Mouse (Mus musculus) embryonic facial prominence, embryonic 11.5 days (tissue): ENCODE measurements around the gene Heatr3. TPM values are rescaled to one million over a fixed set of nuclear protein-coding genes. Genes with fewer than 3 reads are reported as not detected.
A peak's percentile ranks its signal among the peaks of the same experiment; 100 is the strongest.

Source experiments
- ATAC-seq: fragments of 200-750 bp; cut with Nextera tagmentation; replicated peaks from 2 replicates; pipeline ENCODE4 v1.8.0; 2017; ENCODE audit warnings: low read depth; ENCODE audit not compliant: insufficient number of reproducible peaks, low FRiP score, low TSS enrichment
- DNase-seq: peaks from one replicate; pipeline ENCODE4 v3.0.0-alpha.2; 2015; ENCODE audit warnings: low spot score
- H3K27ac ChIP-seq: fragments of 300-500 bp; sonication (generic); replicated peaks from 2 replicates; pipeline ENCODE4 v1.5.1; 2014; ENCODE audit warnings: mild to moderate bottlenecking, low read depth, low read length, control low read depth
- H3K27me3 ChIP-seq: fragments of 300-500 bp; sonication (generic); 2 replicates; pipeline ENCODE4 v1.6.1; 2014; ENCODE audit warnings: mild to moderate bottlenecking, low read length, moderate library complexity, mixed read lengths; ENCODE audit not compliant: control insufficient read depth, insufficient read depth
- H3K36me3 ChIP-seq: fragments of 300-500 bp; sonication (generic); replicated peaks from 2 replicates; pipeline ENCODE4 v1.6.1; 2014; ENCODE audit warnings: low read depth, mild to moderate bottlenecking, low read length, moderate library complexity, mixed read lengths; ENCODE audit not compliant: control insufficient read depth, insufficient read depth
- H3K4me1 ChIP-seq: fragments of 300-500 bp; sonication (generic); 2 replicates; pipeline ENCODE4 v1.6.1; 2014; ENCODE audit warnings: low read length, mixed read lengths; ENCODE audit not compliant: control insufficient read depth, insufficient read depth
- H3K4me2 ChIP-seq: fragments of 300-500 bp; sonication (generic); 2 replicates; pipeline ENCODE4 v1.6.1; 2014; ENCODE audit warnings: low read depth, mild to moderate bottlenecking, control low read depth, low read length, moderate library complexity
- H3K4me3 ChIP-seq: fragments of 300-500 bp; sonication (generic); 2 replicates; pipeline ENCODE4 v1.5.1; 2014; ENCODE audit warnings: low read depth, low read length, control low read depth
- H3K9ac ChIP-seq: fragments of 300-500 bp; sonication (generic); replicated peaks from 2 replicates; pipeline ENCODE4 v1.6.1; 2014; ENCODE audit warnings: mild to moderate bottlenecking, control low read depth, low read length
- H3K9me3 ChIP-seq: fragments of 300-500 bp; sonication (generic); replicated peaks from 2 replicates; pipeline ENCODE4 v1.6.1; 2016; ENCODE audit warnings: mild to moderate bottlenecking, low read length, inconsistent platforms, mixed read lengths; ENCODE audit not compliant: control insufficient read depth
- WGBS: fragments of 180-500 bp; shearing (Covaris S2); extraction: QIAGEN DNeasy Blood & Tissue Kit; methylation state at CpG from one replicate; pipeline ENCODE4 v1.1.7; 2014; 5-methylcytosine and 5-hydroxymethylcytosine counted together
- polyA plus RNA-seq: library from polyadenylated mRNA; unstranded; fragments of >200 nt; fragmentation: Nextera tagmentation; extraction: Ambion mirVana; gene quantifications from 2 replicates; pipeline ENCODE4 v1.2.1, GENCODE M21; 2014

The Heatr3 gene
- 55.7 and 56.6 TPM in 2 replicates for polyA plus RNA-seq

- Histone ChIP-seq H3K9ac (peak within 1 kb of the TSS; percentile 79), H3K27me3 (no peaks in the 10 kb centered on the region), H3K4me3 (peak within 1 kb of the TSS; percentile 95), H3K36me3 (peaks cover 14% of the 10 kb centered on the region), H3K9me3 (no peaks in the 10 kb centered on the region), H3K4me2 (peak within 1 kb of the TSS; percentile 74), H3K27ac (peak within 1 kb of the TSS; percentile 66), H3K4me1 (no peaks in the 10 kb centered on the region)
- ATAC-seq (peak; percentile 95), DNase-seq (peak; percentile 94)
- WGBS: under 1% methylated on average over 79 of the region's 79 CpGs
Observed at GRCm38 (mm10) chr8:88137748-88138484, at the start of gene Heatr3. TSS of gene Heatr3 (plus strand) at chr8:88137855.

DNA sequence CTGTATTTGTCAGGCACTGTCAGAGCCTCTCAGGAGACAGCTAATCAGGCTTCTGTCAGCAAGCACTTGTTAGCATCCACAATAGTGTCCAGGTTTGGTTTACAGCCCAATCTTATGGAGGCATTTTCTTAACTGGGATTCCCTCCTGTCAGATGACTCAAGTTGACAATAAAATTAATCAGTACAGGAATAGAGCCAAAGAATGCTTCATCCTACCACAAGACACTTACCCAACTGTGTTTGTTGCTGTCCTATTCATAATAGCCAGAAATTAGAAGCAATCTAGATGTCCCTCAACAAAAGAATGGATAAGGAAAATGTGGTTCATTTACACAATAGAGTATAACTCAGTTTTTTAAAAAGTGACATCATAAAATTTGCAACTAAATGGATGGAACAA is 49.6 kb upstream of the Heatr3 start:
- DNase-seq (no peak), ATAC-seq (no peak)
- no peak overlapping the region for H3K27ac ChIP-seq
- no peaks in the 10 kb centered on the region for H3K4me1 ChIP-seq
- no peak overlapping the region for H3K4me3 ChIP-seq
- no peaks in the 10 kb centered on the region for H3K27me3 ChIP-seq
- H3K36me3 ChIP-seq: no peaks in the 10 kb centered on the region
- H3K9me3 ChIP-seq: no peaks in the 10 kb centered on the region
- H3K9ac ChIP-seq: no peak overlapping the region
- no peak overlapping the region for H3K4me2 ChIP-seq

GRCm38 (mm10) chr8:88091661-88092060 is 46.0 kb upstream of the Heatr3 start:
- Histone ChIP-seq H3K27ac (no peak overlapping the region), H3K4me2 (no peak overlapping the region), H3K4me3 (no peak overlapping the region), H3K4me1 (no peaks in the 10 kb centered on the region), H3K9me3 (no peaks in the 10 kb centered on the region), H3K36me3 (no peaks in the 10 kb centered on the region), H3K9ac (no peak overlapping the region), H3K27me3 (no peaks in the 10 kb centered on the region)
- 87% methylated on average over 2 of the region's 2 CpGs for WGBS
- DNase-seq (no peak), ATAC-seq (no peak)

- no peaks in the 10 kb centered on the region for H3K4me1 ChIP-seq
- no peak overlapping the region for H3K4me3 ChIP-seq
- no peaks in the 10 kb centered on the region for H3K9me3 ChIP-seq
- no peak overlapping the region for H3K4me2 ChIP-seq
- no peaks in the 10 kb centered on the region for H3K27me3 ChIP-seq
- DNase-seq: peak; percentile 51
- H3K9ac ChIP-seq: no peak overlapping the region
- WGBS: 52% methylated on average over 4 of the region's 4 CpGs
- H3K27ac ChIP-seq: no peak overlapping the region
- ATAC-seq: peak; percentile 52; the same call in 1 of the 2 replicates
- no peaks in the 10 kb centered on the region for H3K36me3 ChIP-seq
Observed at GRCm38 (mm10) chr8:88093367-88093766, 44.3 kb upstream of the Heatr3 start.

GRCm38 (mm10) chr8:88098856-88099255 is 38.8 kb upstream of the Heatr3 start:
- no peak for DNase-seq

DNA sequence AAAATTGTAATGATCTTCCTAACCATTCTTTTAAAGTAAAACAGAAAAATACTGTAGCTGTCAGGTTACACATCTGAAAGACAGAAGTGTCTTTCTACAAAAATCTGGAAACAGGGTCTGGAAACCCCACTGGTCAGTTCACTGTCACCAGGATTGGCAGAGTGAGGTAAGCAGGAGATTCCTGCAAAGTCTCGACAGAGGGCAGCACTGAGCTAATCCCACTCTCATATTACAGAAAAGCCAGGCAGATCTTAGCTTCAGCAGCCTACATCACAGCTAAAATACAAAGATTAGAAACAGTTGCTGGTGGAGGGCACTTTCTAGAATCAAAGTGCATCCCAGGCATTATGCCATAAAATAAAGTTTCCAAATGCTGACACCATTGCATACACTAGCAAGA is 38.1 kb upstream of the Heatr3 start:
- H3K36me3 ChIP-seq: no peaks in the 10 kb centered on the region
- no peaks in the 10 kb centered on the region for H3K27me3 ChIP-seq
- no peak overlapping the region for H3K4me3 ChIP-seq
- WGBS: 5% methylated on average over 1 of the region's 1 CpGs
- no peaks in the 10 kb centered on the region for H3K9me3 ChIP-seq
- ATAC-seq (no peak), DNase-seq (peak; percentile 81)
- H3K9ac ChIP-seq: no peak overlapping the region
- no peak overlapping the region for H3K27ac ChIP-seq
- no peaks in the 10 kb centered on the region for H3K4me1 ChIP-seq
- H3K4me2 ChIP-seq: no peak overlapping the region

More at GRCm38 (mm10) chr8:88098856-88099255, 38.8 kb upstream of the Heatr3 start:
- H3K4me1 ChIP-seq: no peaks in the 10 kb centered on the region
- H3K27ac ChIP-seq: no peak overlapping the region
- ATAC-seq: no peak
- 78% methylated on average over 4 of the region's 4 CpGs for WGBS
- H3K36me3 ChIP-seq: no peaks in the 10 kb centered on the region
- H3K4me2 ChIP-seq: no peak overlapping the region
- H3K9ac ChIP-seq: no peak overlapping the region
- no peaks in the 10 kb centered on the region for H3K27me3 ChIP-seq
- H3K9me3 ChIP-seq: no peaks in the 10 kb centered on the region
- no peak overlapping the region for H3K4me3 ChIP-seq

GRCm38 (mm10) chr8:88109241-88109640 is 28.4 kb upstream of the Heatr3 start:
- H3K27me3 ChIP-seq: no peaks in the 10 kb centered on the region
- H3K4me2 ChIP-seq: no peak overlapping the region
- H3K4me3 ChIP-seq: no peak overlapping the region
- no peak overlapping the region for H3K9ac ChIP-seq
- no peak overlapping the region for H3K27ac ChIP-seq
- H3K9me3 ChIP-seq: no peaks in the 10 kb centered on the region
- H3K4me1 ChIP-seq: no peaks in the 10 kb centered on the region
- no peak for DNase-seq
- no peaks in the 10 kb centered on the region for H3K36me3 ChIP-seq
- no peak for ATAC-seq
- WGBS: 86% methylated on average over 4 of the region's 4 CpGs

DNA sequence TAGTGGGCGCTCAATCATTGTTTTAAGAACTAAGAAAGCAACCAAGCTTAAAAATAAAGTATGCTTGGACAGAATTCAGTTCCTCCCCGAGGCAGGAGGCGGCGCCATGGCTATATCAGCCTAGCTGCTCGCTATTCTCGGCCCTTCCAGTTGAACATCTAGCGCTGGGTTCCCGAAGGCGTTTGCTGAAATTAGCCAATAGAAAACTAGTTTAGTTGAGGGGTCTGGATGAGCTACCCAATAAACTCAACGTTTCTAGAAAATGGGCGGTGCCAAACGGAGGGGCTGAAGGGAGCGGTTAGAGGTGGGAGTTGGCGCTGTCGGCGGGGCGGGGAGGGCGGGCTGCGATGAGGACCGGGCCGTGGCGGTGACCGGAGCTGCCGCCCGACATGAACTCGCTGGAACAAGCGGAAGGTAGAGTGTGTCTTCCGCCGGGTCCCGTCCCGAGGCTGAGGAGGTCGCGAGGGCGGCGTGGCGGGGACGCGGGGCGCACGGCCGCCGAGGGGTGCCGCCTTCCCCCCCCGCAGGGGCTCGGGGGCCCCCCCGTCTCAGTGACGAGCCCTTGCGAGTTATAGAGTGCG is 19.1 kb upstream of the Heatr3 start, which contains the start of gene Cnep1r1:
TSS of gene Cnep1r1 (plus strand) at position 314 of the 581 bp plus-strand sequence.
- H3K27ac ChIP-seq: 0 out of 2 replicates have a peak within 1 kb of the TSS, but pooled peaks have one; percentile 48
- under 1% methylated on average over 49 of the region's 49 CpGs for WGBS
- no peaks in the 10 kb centered on the region for H3K27me3 ChIP-seq
- H3K4me1 ChIP-seq: no peaks in the 10 kb centered on the region
- DNase-seq (peak; percentile 96), ATAC-seq (peak; percentile 98)
- H3K4me2 ChIP-seq: peak within 1 kb of the TSS; percentile 63
- no peaks in the 10 kb centered on the region for H3K9me3 ChIP-seq
- peak within 1 kb of the TSS; percentile 87 for H3K4me3 ChIP-seq
- H3K36me3 ChIP-seq: peaks cover 2% of the 10 kb centered on the region; the same call in 1 of the 2 replicates
- peak within 1 kb of the TSS; percentile 93 for H3K9ac ChIP-seq
